Mouse (Mus musculus) layer of hippocampus, postnatal 36 days (tissue): Measurements from ENCODE around the gene Clasp2. TPM values are rescaled to one million over a fixed set of nuclear protein-coding genes. Genes with fewer than 3 reads are reported as not detected.
"Not testable (repeated sequence)": the region's sequence is repeated elsewhere in the genome, so short reads cannot be mapped to it uniquely, and the experiment has no call there.

Experiments used
- DNase-seq, 2 experiments: peaks; one replicate each; pipeline ENCODE4 v3.0.0; 2022
- total RNA-seq, 2 experiments: library from RNA; stranded (reverse); gene quantifications; 2 replicates each; pipeline ENCODE4 v1.2.3; 2021

The Clasp2 gene
- total RNA-seq, 2 experiments from 2014 or later = 211 to 212 TPM

DNA sequence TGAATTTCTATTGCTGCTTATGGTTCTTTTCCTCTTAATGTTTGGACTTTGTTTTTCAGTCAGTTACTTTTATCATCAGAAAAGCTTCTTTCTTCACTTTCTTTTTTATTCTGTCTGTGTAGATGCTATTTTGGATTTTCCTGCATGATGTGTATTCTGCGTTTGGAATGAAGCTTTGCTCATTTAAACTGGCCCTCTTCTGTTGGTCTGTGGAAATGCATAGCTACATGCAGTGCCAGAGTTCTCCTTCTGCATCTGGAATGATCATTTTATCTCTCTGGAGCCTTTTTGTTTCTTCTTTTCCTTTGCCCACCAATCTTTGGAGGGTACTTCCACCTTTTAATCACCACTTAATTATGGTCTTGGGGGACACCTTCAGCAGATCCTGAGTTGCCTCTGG, 80.9 kb downstream of the Clasp2 start:
- no peak for DNase-seq

DNA sequence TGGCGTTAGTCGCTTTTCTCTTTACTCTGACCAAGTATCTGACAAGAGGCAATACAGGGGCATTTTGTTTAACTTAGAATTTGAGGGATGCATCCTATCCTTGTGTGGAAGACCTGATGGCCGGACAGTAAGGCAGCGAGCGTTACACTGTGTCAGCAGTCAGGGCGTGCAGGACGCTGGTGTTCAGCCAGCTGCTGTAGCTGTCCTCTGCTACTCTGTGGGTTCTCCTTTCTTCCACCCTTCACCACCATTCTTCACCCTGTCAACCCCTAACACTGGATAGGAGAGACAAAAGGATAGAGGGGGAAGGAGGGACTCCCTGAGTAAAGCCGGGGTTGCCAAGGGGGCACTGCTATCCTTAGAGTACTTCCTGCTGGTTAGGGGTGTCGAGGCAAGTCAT, 87.4 kb downstream of the Clasp2 start:
- DNase-seq = no peak

DNA sequence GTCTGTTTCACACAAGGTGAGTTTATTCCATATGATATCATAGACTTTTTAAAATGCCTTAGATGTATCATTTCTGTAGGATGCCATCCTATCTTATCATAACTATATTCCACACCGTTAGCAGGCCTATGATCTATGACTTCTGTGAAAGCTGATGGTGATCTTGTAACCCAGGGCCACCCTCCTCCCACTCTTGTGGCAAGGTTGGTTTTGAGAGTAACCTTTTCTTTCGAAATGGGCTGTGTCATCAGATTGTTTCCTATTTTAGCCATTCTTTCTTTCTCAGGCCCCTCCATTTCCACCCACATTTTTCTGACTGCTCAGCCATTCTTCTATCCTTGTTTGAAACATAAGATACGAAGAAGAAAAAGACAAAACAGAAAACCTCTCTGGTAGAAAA, 88.9 kb downstream of the Clasp2 start:
- DNase-seq = no peak

DNA sequence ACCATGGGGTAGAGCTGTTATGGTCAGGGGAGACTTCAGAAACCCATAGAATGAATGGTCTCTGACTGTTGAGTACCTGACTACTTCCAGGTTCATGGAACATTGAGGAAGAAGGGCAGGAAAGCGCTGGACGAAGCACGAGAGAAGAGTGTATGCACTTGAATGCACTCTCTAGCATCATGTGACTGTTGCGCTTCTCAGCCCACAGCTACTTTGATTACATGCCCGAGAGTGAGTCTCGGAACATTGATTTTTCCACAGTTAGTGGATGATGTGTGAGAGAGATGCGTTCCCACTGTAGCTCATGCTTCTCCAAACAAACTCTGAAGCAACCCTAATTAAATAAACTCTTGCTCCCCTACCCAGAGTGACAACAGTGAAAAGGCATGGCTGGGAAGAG, 92.2 kb downstream of the Clasp2 start:
- no peak for DNase-seq

DNA sequence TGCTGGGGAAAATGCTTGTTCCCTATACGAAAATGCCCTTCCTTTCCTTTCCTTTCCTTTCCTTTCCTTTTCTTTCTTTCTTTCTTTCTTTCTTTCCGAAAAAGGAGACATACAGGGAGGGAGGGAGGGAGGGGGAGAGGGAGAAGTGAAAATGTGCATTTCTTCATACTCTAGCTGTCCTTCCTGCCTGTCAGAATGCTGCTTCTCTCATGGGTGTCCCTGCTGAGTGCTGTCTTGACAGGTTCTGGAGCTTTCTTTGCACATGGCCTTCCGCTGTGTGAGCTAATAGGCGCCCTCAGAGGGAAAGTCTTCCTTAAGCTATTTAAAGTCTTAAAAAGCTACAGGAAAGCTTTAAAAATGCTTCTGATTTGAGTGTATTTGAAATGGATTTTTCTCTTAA, 95.7 kb downstream of the Clasp2 start:
- no peak for DNase-seq

DNA sequence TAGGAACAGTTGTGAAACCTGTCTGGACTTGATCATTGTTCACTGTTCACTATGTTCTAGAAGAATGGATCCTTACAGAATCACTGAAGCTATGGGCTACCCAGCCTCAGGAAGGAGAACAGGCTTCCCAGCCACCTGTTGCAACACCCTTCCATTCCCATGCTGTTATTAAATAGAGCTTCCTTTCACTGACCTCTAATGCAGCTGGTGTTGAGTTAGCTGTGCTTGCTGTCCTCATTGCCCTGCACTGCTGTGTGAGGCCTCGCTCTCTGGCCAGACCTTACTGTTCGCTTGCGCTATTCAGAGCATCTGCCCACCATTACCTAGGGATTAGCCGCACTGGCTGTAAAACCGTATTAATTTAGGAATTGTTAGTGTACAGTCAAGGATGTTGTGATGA, 96.2 kb downstream of the Clasp2 start:
- no peak for DNase-seq

DNA sequence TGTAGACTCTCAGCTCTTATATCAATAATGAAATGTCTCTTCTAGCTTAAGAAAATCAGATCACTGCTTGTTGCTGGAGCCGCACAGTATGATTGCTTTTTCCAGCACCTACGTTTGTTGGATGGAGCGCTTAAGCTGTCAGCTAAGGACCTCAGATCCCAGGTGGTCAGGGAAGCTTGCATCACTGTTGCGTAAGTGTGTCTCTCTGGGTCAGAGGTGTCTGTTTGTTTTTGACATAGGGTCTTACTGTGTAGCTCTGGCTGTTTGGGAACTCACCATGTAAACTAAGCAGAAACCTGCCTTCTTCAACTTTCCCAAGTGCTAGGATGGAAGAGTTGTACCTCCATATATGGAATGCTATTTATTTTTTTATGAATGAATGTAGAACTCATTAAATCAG, 102.8 kb downstream of the Clasp2 start:
- no peak for DNase-seq

DNA sequence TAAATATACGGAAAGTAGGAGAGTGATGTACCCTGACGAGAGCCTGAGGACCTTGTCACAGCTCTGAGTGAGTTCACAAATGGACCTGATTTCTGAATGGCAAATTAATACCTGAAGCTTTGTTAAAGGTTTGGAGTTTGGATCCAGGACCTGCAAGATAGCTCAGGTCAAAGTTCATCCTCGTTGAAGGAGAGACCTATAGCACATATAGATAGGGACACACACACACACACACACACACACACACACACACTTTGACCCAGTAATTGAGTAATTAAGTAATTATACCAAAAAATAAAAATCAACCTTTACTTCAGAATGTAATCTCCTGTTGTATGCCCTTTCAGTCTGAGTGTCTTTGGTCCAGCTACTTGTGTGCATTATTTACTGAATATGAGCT, 114.2 kb downstream of the Clasp2 start:
- DNase-seq = no peak

DNA sequence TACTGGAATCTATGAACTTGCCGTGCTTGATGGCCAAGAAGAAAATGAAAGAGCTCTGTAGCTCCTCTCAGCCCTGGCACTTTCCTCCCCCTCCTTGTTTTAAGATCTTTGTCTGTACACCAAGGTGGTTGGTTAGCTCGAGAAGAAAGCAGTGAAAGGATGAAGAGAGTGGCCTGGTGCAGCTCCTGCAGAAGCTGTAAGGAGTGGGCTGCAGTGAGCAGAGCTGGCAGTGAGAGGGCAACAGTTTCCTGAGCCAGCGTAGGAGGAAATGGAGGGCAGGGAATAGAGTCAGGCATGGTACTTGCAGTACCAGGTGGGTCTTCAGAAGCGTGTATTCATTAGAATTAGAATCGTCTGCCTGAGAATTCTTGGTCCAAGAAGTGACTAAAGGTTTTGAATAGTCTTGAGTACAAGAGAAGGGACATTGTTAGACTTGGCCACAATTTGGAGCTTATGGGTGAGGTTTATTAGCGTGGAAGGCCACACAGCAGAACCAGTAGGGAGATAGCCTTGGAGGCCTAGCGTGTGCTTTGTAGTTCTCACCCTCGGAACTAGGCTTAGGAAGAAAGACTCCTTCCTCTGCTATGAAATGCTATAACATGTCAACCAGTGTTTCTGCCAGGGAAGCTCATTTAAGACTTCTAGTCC, 116.1 kb downstream of the Clasp2 start:
- no peak for DNase-seq

GRCm38 (mm10) chr9:113857929-113858440, 116.7 kb downstream of the Clasp2 start:
- DNase-seq = no peak

- no peak for DNase-seq
Measured at GRCm38 (mm10) chr9:113859420-113859819, 118.1 kb downstream of the Clasp2 start.

DNA sequence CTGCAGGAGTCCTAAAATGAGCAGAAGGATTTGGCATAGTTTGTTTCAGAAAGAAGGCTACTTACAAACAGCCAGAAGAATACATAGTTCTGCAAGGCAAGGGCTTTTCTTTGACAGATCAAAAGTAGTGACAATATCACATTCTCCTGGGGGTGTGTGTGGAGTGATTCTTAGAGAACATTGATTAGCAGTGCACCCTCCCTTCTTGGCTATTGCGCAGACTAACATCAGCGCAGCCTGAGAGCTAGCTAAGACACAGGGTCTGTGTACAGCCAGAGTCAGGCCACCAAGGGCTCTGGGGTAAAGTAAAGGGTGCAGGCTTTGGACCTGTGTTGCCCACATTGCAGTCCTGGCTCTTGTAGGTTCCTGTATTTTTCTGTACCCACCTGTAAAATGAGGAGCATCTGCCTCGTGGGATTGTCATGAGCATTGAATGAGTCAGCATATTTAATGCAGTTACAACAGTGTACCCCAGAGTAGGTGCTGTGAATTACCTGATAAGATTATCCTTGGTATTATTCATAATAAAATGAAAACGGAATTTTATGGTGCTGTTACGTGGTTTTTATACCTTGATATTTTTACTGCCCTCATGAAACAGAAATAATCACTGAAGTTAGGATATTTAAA, 122.2 kb downstream of the Clasp2 start:
- no peak for DNase-seq

DNA sequence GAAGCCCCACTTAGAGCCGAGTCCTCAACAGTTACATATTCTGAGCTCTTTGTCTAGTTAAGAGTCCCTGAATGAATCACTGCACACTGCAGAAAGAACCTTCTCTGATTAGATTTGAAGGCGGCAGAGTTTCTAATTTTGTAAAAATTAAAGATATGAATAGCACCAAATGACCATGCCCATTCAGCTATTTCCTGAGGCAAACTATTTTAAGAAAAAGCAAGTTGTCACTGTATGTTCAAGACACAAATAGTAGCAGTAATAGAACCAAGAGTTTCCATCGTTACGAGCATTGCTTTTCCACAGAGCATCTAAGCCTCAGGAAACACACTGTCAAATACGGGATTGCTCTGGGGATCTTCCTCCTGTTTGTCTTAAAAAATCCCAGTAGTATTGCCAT, 126.7 kb downstream of the Clasp2 start:
- DNase-seq = no peak

GRCm38 (mm10) chr9:113894903-113895302, 153.6 kb downstream of the Clasp2 start:
- no peak for DNase-seq

DNA sequence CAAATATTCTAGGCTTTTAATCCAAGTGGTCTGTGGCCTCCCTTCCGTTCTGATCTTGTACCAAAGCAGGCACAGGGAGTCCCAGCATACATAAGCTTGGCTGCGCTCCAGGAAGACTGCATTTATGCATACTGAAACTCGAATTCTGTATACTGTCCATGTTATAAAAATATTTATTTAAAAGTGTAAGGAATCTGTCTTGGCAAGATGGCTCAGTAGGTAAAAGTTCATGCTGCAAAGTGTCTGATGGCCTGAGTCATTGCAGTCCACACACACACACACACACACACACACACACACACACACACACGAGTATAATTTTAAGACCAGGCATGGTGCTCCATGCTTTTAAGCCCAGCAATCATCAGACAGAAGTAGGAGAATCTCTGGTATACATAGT, 161.9 kb downstream of the Clasp2 start:
- DNase-seq = no peak

GRCm38 (mm10) chr9:113904315-113904714, 163.0 kb downstream of the Clasp2 start:
- DNase-seq = not testable (repeated sequence)

DNA sequence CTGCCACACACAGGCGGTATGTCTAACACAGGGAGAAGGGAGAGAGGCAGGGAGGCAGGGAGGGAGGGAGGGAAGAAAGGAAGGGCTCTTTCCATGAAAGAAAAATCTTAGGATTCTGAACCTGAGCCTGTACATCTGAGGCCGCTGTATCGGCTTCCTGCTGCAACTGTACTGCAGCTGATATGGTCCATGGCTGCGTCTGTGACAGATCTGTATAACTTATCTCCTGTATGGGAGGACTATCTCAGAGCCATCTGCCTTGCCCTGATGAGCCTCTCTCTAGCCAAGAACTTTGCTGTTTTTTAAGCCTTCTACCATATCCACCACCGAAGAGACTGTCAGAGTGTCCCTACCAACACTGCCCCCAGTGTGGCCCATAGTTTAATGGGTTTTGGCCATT, 174.5 kb downstream of the Clasp2 start:
- DNase-seq = no peak

- DNase-seq = no peak
Measured at GRCm38 (mm10) chr9:113922677-113923076, 181.4 kb downstream of the Clasp2 start.

- DNase-seq = no peak
Measured at GRCm38 (mm10) chr9:113924883-113925282, 183.6 kb downstream of the Clasp2 start.

- DNase-seq = no peak
Measured at GRCm38 (mm10) chr9:113928591-113928990, 187.3 kb downstream of the Clasp2 start.

DNA sequence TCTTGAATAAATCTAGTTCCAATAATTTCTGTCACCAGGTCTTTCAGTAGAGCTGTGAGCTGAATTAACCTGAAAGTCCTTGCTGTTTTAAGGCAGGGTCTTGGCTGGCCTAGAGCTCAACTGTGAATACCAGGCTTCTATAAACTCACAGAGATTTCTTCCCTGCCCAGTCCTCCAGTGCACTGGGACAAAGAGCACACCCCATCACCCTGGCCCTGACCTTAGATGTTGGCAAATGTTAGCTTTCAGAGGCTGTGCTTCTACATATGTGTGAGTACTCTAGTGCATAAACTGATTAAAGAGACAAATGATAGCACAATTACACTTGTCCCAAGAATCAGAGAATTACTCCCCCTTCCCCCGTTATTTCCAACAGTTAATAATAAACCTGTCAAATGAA, 188.4 kb downstream of the Clasp2 start:
- no peak for DNase-seq

DNA sequence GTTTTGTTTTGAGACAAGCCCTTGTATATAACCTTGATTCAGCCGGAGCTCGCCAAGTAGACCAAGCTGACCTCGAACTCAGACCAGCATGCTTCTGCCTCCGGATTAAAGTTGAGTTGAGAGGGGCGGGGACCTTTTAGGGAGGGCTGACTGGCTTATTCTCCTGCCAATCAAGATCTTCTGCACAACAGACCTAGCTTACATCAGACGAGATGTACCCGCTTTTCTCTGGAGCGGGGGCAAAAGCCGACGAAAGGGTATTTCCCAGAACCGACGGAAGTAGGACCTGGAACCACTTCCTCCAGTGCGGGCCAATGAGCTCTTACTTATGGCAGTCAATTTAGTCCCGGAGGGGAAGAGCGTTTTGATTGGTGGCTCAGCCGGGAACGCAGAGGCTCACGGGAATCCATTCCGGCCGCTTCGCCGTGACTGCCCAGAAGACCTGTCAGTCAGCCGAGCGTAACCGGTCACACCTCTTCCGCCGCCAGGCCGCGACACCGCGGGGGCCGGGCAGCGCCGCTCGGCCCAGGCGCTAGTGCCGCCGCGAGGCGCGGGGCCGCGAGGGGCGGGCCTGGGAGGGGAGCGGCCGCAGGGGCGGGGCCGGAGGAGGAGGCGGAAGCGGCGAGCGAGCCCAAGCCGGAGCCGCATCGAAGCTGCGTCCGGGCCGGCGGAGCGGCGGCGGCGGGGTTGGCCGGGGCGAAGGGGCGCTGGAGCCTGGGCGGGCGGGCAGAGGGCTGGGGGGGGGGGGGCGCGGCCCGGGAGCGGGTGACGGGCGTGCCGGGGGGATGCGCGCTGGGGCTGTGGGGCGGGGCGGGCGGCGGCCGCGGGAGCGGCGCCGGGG, 189.5 kb downstream of the Clasp2 start, which contains the start of gene Ubp1:
Gene Ubp1 (plus strand): TSS at position 401 of the 841 bp plus-strand sequence.
- DNase-seq = peak; percentile 97 to 98

GRCm38 (mm10) chr9:113931375-113932099, 190.3 kb downstream of the Clasp2 start:
- peak in 1 of 2 experiments; percentile 19 for DNase-seq
